Comparison of ENCODE assay signal across 10 mouse cellular contexts in genomic region chr1:156074575-156074974, GRCm38 (mm10). TPM values are rescaled to one million over a fixed set of nuclear protein-coding genes. Genes with fewer than 3 reads are reported as not detected.
DNase-seq lines count a peak whose midpoint lies in the region; ATAC-seq and TF ChIP-seq lines count a peak whose summit lies in the region.
"Had no signal": no experiment of that assay in that cellular context is flagged by ENCODE, and none has a peak within 500 bp of the region (broad histone marks: within the 10 kb centered on the region; RNA-seq: fewer than 3 reads in every experiment).

No protein-coding gene starts in this region.

- peak; percentile 50 for DNase-seq in forebrain, embryonic 11.5 days (ENCODE audit: low spot score)
- no peak for DNase-seq in forebrain, embryonic 14.5 days (ENCODE audit: low spot score)
- DNase-seq in ovary, postnatal 14 days (ENCODE audit: low spot score), result peak; percentile 5
- DNase-seq in ovary, postnatal 10 days (ENCODE audit: low spot score), result no peak
- peak; percentile 56 to 69 for DNase-seq in kidney, postnatal 25 days
- DNase-seq in retina, embryonic 14.5 days (ENCODE audit: low spot score), result peak; percentile 49
- DNase-seq in layer of hippocampus, adult 2 months (ENCODE audit: low spot score in 2 of 2), result no peak
- no peak for DNase-seq in left cerebral cortex, adult 2 months (ENCODE audit: extremely low spot score in 1 of 2, low spot score in 2 of 2)
- DNase-seq: spleen, adult 18-20 months had no signal

- TF ChIP-seq CTCF in layer of hippocampus, adult 2 months (conservative IDR thresholded peaks at IDR 0.05), result no peak
- no peak for TF ChIP-seq CTCF in left cerebral cortex, adult 2 months (IDR thresholded peaks at IDR 0.05)

- intact Hi-C loops in left cerebral cortex, adult 2 months (cut with DNase I), result no loop called here

- H3K9me3 ChIP-seq in forebrain, embryonic 11.5 days (ENCODE audit: control insufficient read depth, low read length), result no peaks in the 10 kb centered on the region
- H3K9me3 ChIP-seq in forebrain, embryonic 14.5 days (replicated peaks; ENCODE audit: control insufficient read depth, low read length), result no peaks in the 10 kb centered on the region

- no peak overlapping the region for H3K4me3 ChIP-seq in forebrain, embryonic 11.5 days (ENCODE audit: low read depth, low read length)
- no peak overlapping the region for H3K4me3 ChIP-seq in forebrain, embryonic 14.5 days (ENCODE audit: low read depth, low read length)
- H3K4me3 ChIP-seq in layer of hippocampus, adult 2 months, result no peak overlapping the region
- H3K4me3 ChIP-seq in left cerebral cortex, adult 2 months, result no peak overlapping the region

- H3K27me3 ChIP-seq in forebrain, embryonic 11.5 days (ENCODE audit: control insufficient read depth, insufficient read depth, low read length), result no peaks in the 10 kb centered on the region
- H3K27me3 ChIP-seq in forebrain, embryonic 14.5 days (replicated peaks; ENCODE audit: control insufficient read depth, insufficient read depth, low read length), result no peaks in the 10 kb centered on the region

- no peaks in the 10 kb centered on the region for H3K4me1 ChIP-seq in forebrain, embryonic 11.5 days (replicated peaks; ENCODE audit: control insufficient read depth, insufficient read depth, low read length)
- H3K4me1 ChIP-seq in forebrain, embryonic 14.5 days (ENCODE audit: control insufficient read depth, insufficient read depth, low read length), result no peaks in the 10 kb centered on the region

- no peak overlapping the region for H3K4me2 ChIP-seq in forebrain, embryonic 11.5 days (ENCODE audit: low read depth, low read length, severe bottlenecking)
- no peak overlapping the region for H3K4me2 ChIP-seq in forebrain, embryonic 14.5 days (ENCODE audit: low read length)

- ATAC-seq in forebrain, embryonic 11.5 days (replicated peaks; ENCODE audit: low FRiP score), result no peak
- no peak for ATAC-seq in forebrain, embryonic 14.5 days
- ATAC-seq: midbrain, embryonic 16.5 days had no signal

- no peak overlapping the region for H3K27ac ChIP-seq in forebrain, embryonic 11.5 days (ENCODE audit: low read depth, low read length)
- no peak overlapping the region for H3K27ac ChIP-seq in forebrain, embryonic 14.5 days (ENCODE audit: low read depth, low read length)
- no peak overlapping the region for H3K27ac ChIP-seq in layer of hippocampus, adult 2 months
- H3K27ac ChIP-seq in left cerebral cortex, adult 2 months, result no peak overlapping the region

- H3K36me3 ChIP-seq in forebrain, embryonic 11.5 days (ENCODE audit: control insufficient read depth, insufficient read depth, low read length), result no peaks in the 10 kb centered on the region
- no peaks in the 10 kb centered on the region for H3K36me3 ChIP-seq in forebrain, embryonic 14.5 days (ENCODE audit: control insufficient read depth, insufficient read depth, low read length)

- WGBS in forebrain, embryonic 11.5 days, result 74% methylated on average over 8 of the region's 8 CpGs
- 81% methylated on average over 8 of the region's 8 CpGs for WGBS in forebrain, embryonic 14.5 days

- H3K9ac ChIP-seq in forebrain, embryonic 11.5 days (ENCODE audit: low read length), result no peak overlapping the region
- no peak overlapping the region for H3K9ac ChIP-seq in forebrain, embryonic 14.5 days (ENCODE audit: low read length)

RNA-seq across cellular contexts. Expression of gene Tor1aip1, which starts 38.3 kb away (rescaled TPM):
- polyA plus RNA-seq in forebrain, embryonic 11.5 days (2014; fragmentation: Nextera tagmentation; extraction: Ambion mirVana), result 36.0 and 39.5 TPM in 2 replicates
- polyA plus RNA-seq in forebrain, embryonic 14.5 days (2014; fragmentation: Nextera tagmentation; extraction: Ambion mirVana), result 24.3 and 29.7 TPM in 2 replicates
- total RNA-seq in layer of hippocampus, adult 2 months (2021), result 10 to 100 TPM; 32.7 to 33.6 TPM
- total RNA-seq in left cerebral cortex, adult 2 months (2021), result 10 to 100 TPM; 28.5 to 31.2 TPM

RNA-seq across cellular contexts. Expression of gene Tor1aip2, which starts 39.4 kb away (rescaled TPM):
- 112 and 116 TPM in 2 replicates for polyA plus RNA-seq in forebrain, embryonic 11.5 days (2014; fragmentation: Nextera tagmentation; extraction: Ambion mirVana)
- polyA plus RNA-seq in forebrain, embryonic 14.5 days (2014; fragmentation: Nextera tagmentation; extraction: Ambion mirVana), result 87.9 and 92.0 TPM in 2 replicates
- 10 to 100 TPM; 48.4 to 55.1 TPM for total RNA-seq in layer of hippocampus, adult 2 months (2021)
- 10 to 100 TPM; 45.2 to 47.9 TPM for total RNA-seq in left cerebral cortex, adult 2 months (2021)

Comparison
In these comparisons a context has a peak if more than half of its experiments do, and no peak if none do; other contexts are left out.
1. DNase-seq: peak in forebrain, embryonic 11.5 days (single experiment), ovary, postnatal 14 days (single experiment), kidney, postnatal 25 days (2 of 2) and retina, embryonic 14.5 days (single experiment); none in forebrain, embryonic 14.5 days (single experiment), ovary, postnatal 10 days (single experiment), layer of hippocampus, adult 2 months (0 of 2) and left cerebral cortex, adult 2 months (0 of 2).